Mouse (Mus musculus) kidney, embryonic 14.5 days (tissue): ENCODE data around the gene Eps8. TPM values are rescaled to one million over a fixed set of nuclear protein-coding genes. Genes with fewer than 3 reads are reported as not detected.

Experiments
- ATAC-seq: fragments of 200-750 bp; cut with Nextera tagmentation; 2 replicates; pipeline ENCODE4 v1.8.0; 2017; ENCODE audit warnings: moderate number of reproducible peaks, mild to moderate bottlenecking, moderate TSS enrichment, moderate library complexity; ENCODE audit not compliant: low FRiP score, low TSS enrichment
- H3K27ac ChIP-seq: fragments of 300-500 bp; sonication (generic); 2 replicates; pipeline ENCODE4 v1.5.1; 2014; ENCODE audit warnings: low read depth, mild to moderate bottlenecking, low read length, moderate library complexity, mixed read lengths
- H3K27me3 ChIP-seq: fragments of 300-500 bp; sonication (generic); 2 replicates; pipeline ENCODE4 v1.6.1; 2014; ENCODE audit warnings: mild to moderate bottlenecking, low read length; ENCODE audit not compliant: control insufficient read depth, insufficient read depth
- H3K36me3 ChIP-seq: fragments of 300-500 bp; sonication (generic); 2 replicates; pipeline ENCODE4 v1.6.1; 2014; ENCODE audit warnings: low read length, mixed read lengths; ENCODE audit not compliant: control insufficient read depth, insufficient read depth
- H3K4me1 ChIP-seq: fragments of 300-500 bp; sonication (generic); 2 replicates; pipeline ENCODE4 v1.6.1; 2014; ENCODE audit warnings: low read length, mixed read lengths; ENCODE audit not compliant: control insufficient read depth, insufficient read depth
- H3K4me2 ChIP-seq: fragments of 300-500 bp; sonication (generic); replicated peaks from 2 replicates; pipeline ENCODE4 v1.6.1; 2014; ENCODE audit warnings: low read depth, mild to moderate bottlenecking, low read length
- H3K4me3 ChIP-seq: fragments of 300-500 bp; sonication (generic); 2 replicates; pipeline ENCODE4 v1.5.1; 2014; ENCODE audit warnings: mild to moderate bottlenecking, low read length
- H3K9ac ChIP-seq: fragments of 300-500 bp; sonication (generic); 2 replicates; pipeline ENCODE4 v1.6.1; 2014; ENCODE audit warnings: low read depth, mild to moderate bottlenecking, low read length, moderate library complexity
- H3K9me3 ChIP-seq: fragments of 300-500 bp; sonication (generic); 2 replicates; pipeline ENCODE4 v1.6.1; 2016; ENCODE audit warnings: low read length; ENCODE audit not compliant: control insufficient read depth
- WGBS: fragments of 180-500 bp; shearing (Covaris S2); extraction: QIAGEN DNeasy Blood & Tissue Kit; methylation state at CpG from one replicate; pipeline ENCODE4 v1.1.7; 2014; 5-methylcytosine and 5-hydroxymethylcytosine counted together
- polyA plus RNA-seq: library from polyadenylated mRNA; unstranded; fragments of >200 nt; fragmentation: Nextera tagmentation; extraction: Ambion mirVana; gene quantifications from 2 replicates; pipeline ENCODE4 v1.2.1, GENCODE M21; 2014

Gene Eps8
- polyA plus RNA-seq, 1 experiment from 2014 or later = 28.5 TPM

DNA sequence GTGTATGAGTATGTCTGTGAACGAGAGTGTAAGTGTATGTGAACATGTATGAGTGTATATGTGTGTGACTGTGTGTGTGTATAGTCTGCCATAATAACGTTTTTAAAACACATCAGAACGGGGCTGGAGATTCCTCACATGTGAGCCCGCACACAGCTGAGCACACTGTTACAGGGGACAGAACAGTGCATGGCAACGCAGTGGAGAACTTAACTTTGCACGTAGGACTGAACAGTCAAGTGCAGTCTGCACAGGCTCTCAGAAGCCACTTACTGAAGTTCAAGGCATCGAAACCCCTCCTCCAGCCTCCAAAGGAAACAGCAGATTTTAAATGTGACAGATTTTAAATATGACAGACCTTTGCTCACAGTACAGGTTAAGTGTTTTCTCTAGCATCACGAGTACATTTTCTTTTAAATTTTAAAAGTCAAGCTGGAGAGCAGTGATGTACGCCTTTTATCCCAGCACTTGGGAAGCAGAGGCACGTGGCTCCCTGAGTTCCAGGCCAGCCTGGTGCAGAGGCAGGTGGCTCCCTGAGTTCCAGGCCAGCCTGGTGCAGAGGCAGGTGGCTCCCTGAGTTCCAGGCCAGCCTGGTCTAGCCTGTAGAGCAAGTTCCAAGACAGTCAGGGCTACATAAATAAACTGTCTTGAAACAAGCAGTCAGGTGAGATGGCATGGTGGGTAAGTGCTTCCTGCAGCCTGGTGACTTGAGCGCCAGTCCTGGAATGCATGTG is 15.7 kb downstream of the Eps8 start:
- 86% methylated on average over 11 of the region's 11 CpGs for WGBS
- no peaks in the 10 kb centered on the region for H3K27me3 ChIP-seq
- H3K9me3 ChIP-seq = no peaks in the 10 kb centered on the region
- no peak for ATAC-seq
- no peaks in the 10 kb centered on the region for H3K36me3 ChIP-seq
- no peaks in the 10 kb centered on the region for H3K4me1 ChIP-seq
- H3K4me2 ChIP-seq = no peak overlapping the region
- no peak overlapping the region for H3K4me3 ChIP-seq
- H3K27ac ChIP-seq = no peak overlapping the region
- H3K9ac ChIP-seq = no peak overlapping the region

DNA sequence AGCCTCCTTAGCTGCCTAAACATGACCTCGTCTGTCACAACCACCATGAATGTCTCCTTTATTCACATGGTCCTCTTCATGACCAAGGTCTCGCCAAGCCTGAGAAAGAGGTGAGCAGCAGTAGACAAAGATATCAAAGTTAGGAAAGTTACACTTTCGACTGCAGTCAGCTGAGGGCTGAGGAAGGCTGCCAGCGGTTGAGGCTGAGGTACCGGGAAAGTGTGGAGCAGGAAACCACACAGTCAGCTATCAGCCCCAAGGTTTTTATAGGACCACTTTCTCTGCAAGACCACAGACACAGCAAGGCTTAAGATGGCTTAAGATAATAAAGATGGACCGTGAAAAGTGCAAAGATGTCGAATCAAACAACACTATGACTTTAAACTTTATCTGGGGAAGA is 17.2 kb downstream of the Eps8 start:
- WGBS = 64% methylated on average over 7 of the region's 7 CpGs
- Histone ChIP-seq H3K4me1 (no peaks in the 10 kb centered on the region), H3K36me3 (no peaks in the 10 kb centered on the region), H3K4me3 (no peak overlapping the region), H3K9me3 (no peaks in the 10 kb centered on the region), H3K27me3 (no peaks in the 10 kb centered on the region), H3K27ac (no peak overlapping the region), H3K9ac (no peak overlapping the region), H3K4me2 (no peak overlapping the region)
- no peak for ATAC-seq

- no peak overlapping the region for H3K9ac ChIP-seq
- WGBS = 71% methylated on average over 5 of the region's 5 CpGs
- ATAC-seq = no peak
- no peaks in the 10 kb centered on the region for H3K9me3 ChIP-seq
- no peak overlapping the region for H3K4me2 ChIP-seq
- no peaks in the 10 kb centered on the region for H3K27me3 ChIP-seq
- H3K4me1 ChIP-seq = no peaks in the 10 kb centered on the region
- no peak overlapping the region for H3K27ac ChIP-seq
- no peaks in the 10 kb centered on the region for H3K36me3 ChIP-seq
- no peak overlapping the region for H3K4me3 ChIP-seq
These were observed 18.5 kb downstream of the Eps8 start for GRCm38 (mm10) chr6:137636131-137636530.

- Histone ChIP-seq H3K9me3 (no peaks in the 10 kb centered on the region), H3K4me3 (no peak overlapping the region), H3K4me1 (no peaks in the 10 kb centered on the region), H3K27me3 (no peaks in the 10 kb centered on the region), H3K27ac (no peak overlapping the region), H3K4me2 (no peak overlapping the region), H3K9ac (no peak overlapping the region), H3K36me3 (no peaks in the 10 kb centered on the region)
- no peak for ATAC-seq
- 21% methylated on average over 4 of the region's 4 CpGs for WGBS
These were observed 21.1 kb downstream of the Eps8 start for GRCm38 (mm10) chr6:137633626-137634025.

DNA sequence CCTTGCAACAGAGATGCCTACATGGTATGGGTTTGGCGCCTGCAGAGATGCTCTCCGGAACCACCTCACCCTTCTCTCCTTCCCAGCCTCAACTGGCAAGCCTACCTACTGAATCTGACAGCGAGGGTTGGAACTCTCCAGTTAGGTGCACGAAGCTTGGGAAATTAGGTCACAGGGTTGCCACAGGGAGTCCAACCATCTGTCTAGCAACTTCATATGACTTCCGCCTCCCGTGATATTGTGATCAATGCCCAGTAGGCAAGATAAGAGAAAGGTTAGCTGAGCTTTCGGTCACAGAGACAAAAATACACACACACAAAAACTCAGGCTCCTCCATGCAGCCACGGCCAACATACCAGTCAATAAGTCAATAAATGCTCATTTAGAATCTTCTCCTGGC is 21.6 kb downstream of the Eps8 start:
- no peaks in the 10 kb centered on the region for H3K4me1 ChIP-seq
- ATAC-seq = no peak
- 82% methylated on average over 8 of the region's 8 CpGs for WGBS
- no peak overlapping the region for H3K27ac ChIP-seq
- no peak overlapping the region for H3K4me3 ChIP-seq
- H3K4me2 ChIP-seq = no peak overlapping the region
- H3K9me3 ChIP-seq = no peaks in the 10 kb centered on the region
- H3K36me3 ChIP-seq = no peaks in the 10 kb centered on the region
- no peak overlapping the region for H3K9ac ChIP-seq
- no peaks in the 10 kb centered on the region for H3K27me3 ChIP-seq

DNA sequence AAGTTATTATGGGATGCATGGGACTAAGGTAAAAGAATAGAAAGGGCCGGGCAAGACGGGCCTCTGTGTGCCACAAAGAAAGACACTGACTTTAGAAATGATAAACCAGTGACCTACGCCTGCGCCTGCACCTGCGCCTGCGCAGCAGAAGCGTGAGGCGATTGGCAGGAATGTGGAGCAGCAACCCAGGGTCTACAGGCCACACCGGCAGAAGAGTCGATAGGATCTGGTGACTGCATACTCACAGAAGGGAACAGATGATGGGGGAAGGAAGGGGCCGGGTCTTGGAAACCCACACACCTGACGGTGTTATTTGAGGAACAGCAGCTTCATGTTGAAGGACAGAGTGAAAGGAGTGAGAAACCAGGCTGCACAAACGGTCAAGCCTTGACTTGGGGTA is 24.3 kb downstream of the Eps8 start:
- Histone ChIP-seq H3K4me2 (no peak overlapping the region), H3K9ac (no peak overlapping the region), H3K36me3 (no peaks in the 10 kb centered on the region), H3K4me1 (no peaks in the 10 kb centered on the region), H3K4me3 (no peak overlapping the region), H3K9me3 (no peaks in the 10 kb centered on the region), H3K27me3 (no peaks in the 10 kb centered on the region), H3K27ac (no peak overlapping the region)
- no peak for ATAC-seq
- 90% methylated on average over 13 of the region's 13 CpGs for WGBS

DNA sequence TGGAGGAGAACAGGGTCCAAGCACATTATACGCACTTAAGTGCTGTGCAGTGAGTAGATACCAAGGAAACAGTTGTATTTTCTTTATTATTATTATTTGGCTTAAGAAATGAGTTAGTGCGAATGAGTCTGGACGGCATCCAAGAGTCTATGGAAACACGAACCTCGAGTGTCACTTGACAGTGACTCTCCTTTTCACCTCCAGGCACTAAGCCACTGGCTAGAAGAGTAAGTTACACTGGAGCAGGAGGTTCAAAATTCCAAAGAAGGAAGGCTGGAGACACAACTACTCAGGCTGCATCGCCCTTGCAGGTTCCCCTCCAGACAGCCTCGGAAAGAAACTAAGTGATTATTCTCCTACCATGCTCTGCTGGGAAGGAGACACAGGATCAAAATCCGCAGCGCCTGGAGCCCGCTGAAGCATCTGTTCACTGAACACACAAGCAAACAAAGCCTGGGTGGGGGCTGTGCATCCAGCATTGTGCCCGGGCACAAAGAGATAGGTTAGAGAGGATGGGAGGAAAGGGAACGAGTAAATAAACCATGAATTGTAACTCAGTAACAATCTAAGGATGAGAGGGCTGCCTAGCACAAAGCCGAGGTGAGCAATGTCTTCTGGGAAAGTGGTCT is 25.0 kb downstream of the Eps8 start:
- peak; percentile 43; the same call in 1 of the 2 replicates for ATAC-seq
- Histone ChIP-seq H3K4me2 (no peak overlapping the region), H3K4me3 (no peak overlapping the region), H3K27ac (no peak overlapping the region), H3K9me3 (no peaks in the 10 kb centered on the region), H3K4me1 (no peaks in the 10 kb centered on the region), H3K27me3 (no peaks in the 10 kb centered on the region), H3K9ac (no peak overlapping the region), H3K36me3 (no peaks in the 10 kb centered on the region)
- WGBS = 68% methylated on average over 13 of the region's 13 CpGs

DNA sequence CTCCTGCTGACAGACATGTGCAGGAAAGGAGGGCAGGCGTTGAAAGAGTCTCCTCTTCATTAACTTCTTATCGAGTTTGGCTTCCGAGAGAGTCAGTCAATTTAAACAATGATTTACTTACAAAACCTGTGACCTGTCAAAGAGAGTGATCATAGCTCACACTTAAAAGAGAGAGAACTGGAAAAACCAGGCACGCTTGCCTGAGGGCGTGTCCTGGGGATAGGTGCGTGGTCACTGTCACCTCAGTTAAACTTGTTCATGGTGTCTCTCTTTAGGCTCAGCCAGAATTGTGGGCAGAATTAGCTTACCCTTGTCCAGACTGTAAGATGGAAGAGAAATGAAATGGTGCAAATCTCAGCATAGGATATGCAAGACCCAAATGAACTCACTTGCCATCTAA is 26.0 kb downstream of the Eps8 start:
- ATAC-seq = no peak
- Histone ChIP-seq H3K27me3 (no peaks in the 10 kb centered on the region), H3K4me2 (no peak overlapping the region), H3K27ac (no peak overlapping the region), H3K4me1 (no peaks in the 10 kb centered on the region), H3K9me3 (no peaks in the 10 kb centered on the region), H3K4me3 (no peak overlapping the region), H3K36me3 (no peaks in the 10 kb centered on the region), H3K9ac (no peak overlapping the region)
- 81% methylated on average over 6 of the region's 6 CpGs for whole genome bisulfite sequencing

DNA sequence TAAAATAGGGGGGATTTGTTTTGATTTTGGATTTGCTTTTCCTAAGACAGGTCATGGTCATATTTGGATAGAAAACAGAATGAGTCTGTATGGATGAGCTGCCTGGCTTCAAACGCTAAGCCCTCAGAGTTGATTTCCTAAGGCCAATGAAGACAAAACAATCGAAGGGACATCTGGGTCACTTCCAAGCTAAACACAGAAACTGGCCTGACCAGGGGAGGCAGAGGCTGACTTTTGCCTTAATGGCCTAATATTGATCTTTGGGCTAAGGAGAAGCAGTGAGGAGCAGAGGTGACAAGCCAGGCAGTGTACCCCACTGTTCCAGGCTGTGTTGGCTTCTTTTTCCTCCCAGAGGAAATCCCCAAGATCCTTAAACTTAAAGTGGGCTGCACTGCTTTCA is 33.7 kb downstream of the Eps8 start:
- Histone ChIP-seq H3K27ac (no peak overlapping the region), H3K9ac (no peak overlapping the region), H3K36me3 (no peaks in the 10 kb centered on the region), H3K4me1 (no peaks in the 10 kb centered on the region), H3K9me3 (no peaks in the 10 kb centered on the region), H3K4me3 (no peak overlapping the region), H3K4me2 (no peak overlapping the region), H3K27me3 (no peaks in the 10 kb centered on the region)
- no peak for ATAC-seq
- WGBS = 42% methylated on average over 2 of the region's 2 CpGs
